In genomic region chr14:122168912-122169311, GRCm38 (mm10) we compare ENCODE assay signal across 14 mouse cellular contexts.
"Had no signal": no experiment of that assay in that cellular context is flagged by ENCODE, and none has a peak within 500 bp of the region (broad histone marks: within the 10 kb centered on the region; RNA-seq: fewer than 3 reads in every experiment).

No protein-coding gene starts in this region.

- H3K36me3 ChIP-seq: kidney, embryonic 15.5 days; liver, embryonic 13.5 days had no signal

- H3K9ac ChIP-seq: kidney, embryonic 15.5 days; liver, embryonic 13.5 days; midbrain, embryonic 12.5 days; neural tube, embryonic 12.5 days; neural tube, embryonic 15.5 days had no signal

- DNase-seq: kidney, postnatal 10 days; kidney, postnatal 36 days; layer of hippocampus, postnatal 36 days; liver, embryonic 13.5 days; lung, adult 2 months; lung, postnatal 14 days; lung, postnatal 4 days; thymus, adult 18-20 months; thymus, postnatal 36 days had no signal

- H3K27ac ChIP-seq: kidney, embryonic 15.5 days; left cerebral cortex, adult 2 months; liver, embryonic 13.5 days; midbrain, embryonic 12.5 days; neural tube, embryonic 12.5 days; neural tube, embryonic 15.5 days had no signal

- H3K27me3 ChIP-seq: kidney, embryonic 15.5 days; liver, embryonic 13.5 days; midbrain, embryonic 12.5 days; neural tube, embryonic 12.5 days; neural tube, embryonic 15.5 days had no signal

- H3K4me1 ChIP-seq: liver, embryonic 13.5 days; neural tube, embryonic 12.5 days had no signal

- H3K4me3 ChIP-seq: kidney, embryonic 15.5 days; left cerebral cortex, adult 2 months; liver, embryonic 13.5 days; midbrain, embryonic 12.5 days; neural tube, embryonic 12.5 days; neural tube, embryonic 15.5 days had no signal

- H3K4me2 ChIP-seq: kidney, embryonic 15.5 days; liver, embryonic 13.5 days; midbrain, embryonic 12.5 days; neural tube, embryonic 12.5 days; neural tube, embryonic 15.5 days had no signal

- H3K9me3 ChIP-seq: kidney, embryonic 15.5 days; liver, embryonic 13.5 days; neural tube, embryonic 15.5 days had no signal
